Mouse (Mus musculus): ENCODE data around the gene Taf3.

DNA sequence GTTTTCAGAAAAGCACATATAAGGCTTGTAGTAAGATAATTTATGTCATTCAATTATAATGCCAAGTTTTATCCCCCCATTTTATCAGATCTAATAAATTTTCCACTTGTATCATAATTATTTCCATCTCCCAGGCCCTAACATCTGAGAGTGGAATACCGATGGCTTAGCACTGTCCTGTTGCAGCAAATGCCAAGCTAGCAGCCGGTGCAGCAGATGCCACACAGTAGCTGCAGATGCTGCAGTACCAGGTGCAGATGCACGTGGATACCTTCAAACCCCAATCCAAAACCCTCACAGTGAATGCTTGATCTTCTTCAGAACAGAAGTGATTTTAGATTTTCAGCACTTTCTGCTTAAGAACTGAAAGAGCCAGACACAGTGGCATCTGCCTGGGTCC lies 13.4 kb downstream of the Taf3 start:
- TF ChIP-seq CTCF (IDR thresholded peaks at IDR 0.05; ENCODE audit: control insufficient read depth, insufficient read depth, insufficient read length) = no peak
- TF ChIP-seq MAX (IDR thresholded peaks at IDR 0.05) = no peak
- TF ChIP-seq USF1 (IDR thresholded peaks at IDR 0.05; ENCODE audit: low read depth) = no peak
- TF ChIP-seq MYOD1 (IDR thresholded peaks at IDR 0.05; ENCODE audit: control insufficient read depth, insufficient read length, low read depth) = no peak
- no peak for TF ChIP-seq MYOG (IDR thresholded peaks at IDR 0.05; ENCODE audit: control insufficient read depth, extremely low read depth, insufficient read length)
- no peak for TF ChIP-seq CEBPB (IDR thresholded peaks at IDR 0.05; ENCODE audit: low read depth)
- TF ChIP-seq FOSL1 (IDR thresholded peaks at IDR 0.05; ENCODE audit: insufficient read depth, low read length, poor library complexity, severe bottlenecking) = no peak
